Mouse (Mus musculus): ENCODE measurements at regions not wholly inside any gene's neighbourhood (a gene's known extent, or its start where the extent isn't known, plus 50 kb on each side); places are given as distances from the start of the nearest gene placed in this dataset.

GRCm38 (mm10) chr4:53262466-53262865 lies 102.8 kb upstream of the Abca1 start:
- H3K9me3 ChIP-seq (replicated peaks; ENCODE audit: control insufficient read depth, low read length), result no peaks in the 10 kb centered on the region
- no peaks in the 10 kb centered on the region for H3K36me3 ChIP-seq (ENCODE audit: control insufficient read depth, insufficient read depth, low read length)
- H3K27me3 ChIP-seq (ENCODE audit: control insufficient read depth, insufficient read depth, low read length), result no peaks in the 10 kb centered on the region
- no peak overlapping the region for H3K9ac ChIP-seq (ENCODE audit: low read depth, low read length)
- 80% methylated on average over 5 of the region's 5 CpGs for WGBS (ENCODE audit: insufficient replicate concordance)
- H3K27ac ChIP-seq (ENCODE audit: low read depth, low read length), result no peak overlapping the region
- no peak for ATAC-seq (replicated peaks; ENCODE audit: insufficient number of reproducible peaks, low FRiP score, low TSS enrichment)
- H3K4me3 ChIP-seq (ENCODE audit: low read depth, low read length), result no peak overlapping the region
- peaks cover 5% of the 10 kb centered on the region for H3K4me1 ChIP-seq (ENCODE audit: control insufficient read depth, insufficient read depth, low read length)
- H3K4me2 ChIP-seq, result no peak overlapping the region

- 58% methylated on average over 6 of the region's 6 CpGs for WGBS (ENCODE audit: insufficient replicate concordance)
- Histone ChIP-seq H3K9ac (ENCODE audit: low read depth, low read length) (no peak overlapping the region), H3K4me2 (no peak overlapping the region), H3K27ac (ENCODE audit: low read depth, low read length) (no peak overlapping the region), H3K4me1 (ENCODE audit: control insufficient read depth, insufficient read depth, low read length) (peaks cover 5% of the 10 kb centered on the region), H3K27me3 (ENCODE audit: control insufficient read depth, insufficient read depth, low read length) (no peaks in the 10 kb centered on the region), H3K36me3 (ENCODE audit: control insufficient read depth, insufficient read depth, low read length) (no peaks in the 10 kb centered on the region), H3K4me3 (ENCODE audit: low read depth, low read length) (no peak overlapping the region), H3K9me3 (replicated peaks; ENCODE audit: control insufficient read depth, low read length) (no peaks in the 10 kb centered on the region)
- ATAC-seq (replicated peaks; ENCODE audit: insufficient number of reproducible peaks, low FRiP score, low TSS enrichment), result no peak
Observed at GRCm38 (mm10) chr4:53261556-53262140, 102.0 kb upstream of the Abca1 start.

DNA sequence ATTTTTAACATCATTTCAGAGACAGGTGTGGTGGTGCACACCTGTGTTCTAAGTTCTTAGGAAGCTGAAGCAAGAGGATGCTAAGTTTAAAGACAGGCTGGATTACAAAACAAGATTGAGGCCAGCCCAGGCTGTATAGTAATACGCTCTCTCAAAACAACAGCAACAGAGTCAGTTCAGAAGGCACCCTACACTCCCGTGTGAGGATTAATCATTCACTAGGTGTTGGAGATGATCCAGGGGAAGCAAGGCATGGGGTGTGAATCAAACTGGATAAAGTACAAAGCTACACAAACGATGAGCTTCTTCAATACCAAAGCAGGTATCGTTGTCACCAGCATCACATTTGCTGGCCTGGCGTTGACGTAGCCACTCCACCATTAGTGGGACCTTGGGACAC lies 99.3 kb upstream of the Abca1 start:
- Histone ChIP-seq H3K27ac (ENCODE audit: low read depth, low read length) (no peak overlapping the region), H3K27me3 (ENCODE audit: control insufficient read depth, insufficient read depth, low read length) (no peaks in the 10 kb centered on the region), H3K4me3 (ENCODE audit: low read depth, low read length) (no peak overlapping the region), H3K36me3 (ENCODE audit: control insufficient read depth, insufficient read depth, low read length) (no peaks in the 10 kb centered on the region), H3K9me3 (replicated peaks; ENCODE audit: control insufficient read depth, low read length) (no peaks in the 10 kb centered on the region), H3K4me2 (no peak overlapping the region), H3K9ac (ENCODE audit: low read depth, low read length) (no peak overlapping the region), H3K4me1 (ENCODE audit: control insufficient read depth, insufficient read depth, low read length) (peaks cover 3% of the 10 kb centered on the region)
- WGBS (ENCODE audit: insufficient replicate concordance), result 86% methylated on average over 6 of the region's 6 CpGs
- no peak for ATAC-seq (replicated peaks; ENCODE audit: insufficient number of reproducible peaks, low FRiP score, low TSS enrichment)

DNA sequence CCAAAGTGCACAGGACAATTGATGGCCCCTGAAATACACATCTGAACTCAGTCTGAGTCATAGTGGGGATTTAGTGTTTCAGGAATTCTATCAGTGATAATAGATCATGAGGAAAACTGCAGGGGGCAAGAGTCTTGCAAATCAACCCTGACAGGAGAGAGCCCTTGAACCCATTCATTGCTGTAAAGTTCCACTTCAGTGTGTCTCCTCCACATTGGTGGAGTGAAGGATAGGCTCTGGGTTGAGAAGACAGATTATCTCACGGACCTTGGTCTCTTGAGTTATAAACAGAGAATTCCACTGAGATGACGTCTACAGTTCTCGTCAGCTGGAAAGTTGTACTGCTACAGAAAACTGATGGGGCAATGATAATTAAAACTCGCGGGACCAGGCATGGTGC lies 97.3 kb upstream of the Abca1 start:
- Histone ChIP-seq H3K4me2 (no peak overlapping the region), H3K27ac (ENCODE audit: low read depth, low read length) (no peak overlapping the region), H3K27me3 (ENCODE audit: control insufficient read depth, insufficient read depth, low read length) (no peaks in the 10 kb centered on the region), H3K9me3 (replicated peaks; ENCODE audit: control insufficient read depth, low read length) (no peaks in the 10 kb centered on the region), H3K4me1 (ENCODE audit: control insufficient read depth, insufficient read depth, low read length) (no peaks in the 10 kb centered on the region), H3K4me3 (ENCODE audit: low read depth, low read length) (no peak overlapping the region), H3K9ac (ENCODE audit: low read depth, low read length) (no peak overlapping the region), H3K36me3 (ENCODE audit: control insufficient read depth, insufficient read depth, low read length) (no peaks in the 10 kb centered on the region)
- ATAC-seq (replicated peaks; ENCODE audit: insufficient number of reproducible peaks, low FRiP score, low TSS enrichment), result no peak
- WGBS (ENCODE audit: insufficient replicate concordance), result 67% methylated on average over 5 of the region's 5 CpGs

DNA sequence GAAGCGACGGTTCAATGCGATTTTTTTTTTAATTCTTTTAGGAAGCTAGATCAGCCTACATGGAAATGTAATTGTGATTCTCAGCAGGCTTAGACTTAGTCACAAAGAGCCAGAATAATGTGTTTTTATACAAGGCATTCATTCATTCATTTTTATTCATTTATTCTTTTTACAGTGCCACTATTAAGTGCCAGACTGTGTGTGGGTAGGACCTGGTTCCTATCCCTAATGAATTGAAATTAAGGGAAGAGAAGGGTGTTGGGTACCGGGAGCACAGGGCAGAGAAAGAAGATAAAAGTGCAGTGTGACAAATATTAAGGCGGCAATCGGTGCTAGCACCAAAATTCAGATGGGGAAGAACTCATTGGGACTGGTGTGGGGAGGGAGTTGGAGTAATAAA lies 94.8 kb upstream of the Abca1 start:
- WGBS (ENCODE audit: insufficient replicate concordance), result 86% methylated on average over 6 of the region's 6 CpGs
- Histone ChIP-seq H3K9me3 (replicated peaks; ENCODE audit: control insufficient read depth, low read length) (no peaks in the 10 kb centered on the region), H3K27me3 (ENCODE audit: control insufficient read depth, insufficient read depth, low read length) (no peaks in the 10 kb centered on the region), H3K27ac (ENCODE audit: low read depth, low read length) (no peak overlapping the region), H3K9ac (ENCODE audit: low read depth, low read length) (no peak overlapping the region), H3K4me3 (ENCODE audit: low read depth, low read length) (no peak overlapping the region), H3K4me1 (ENCODE audit: control insufficient read depth, insufficient read depth, low read length) (no peaks in the 10 kb centered on the region), H3K36me3 (ENCODE audit: control insufficient read depth, insufficient read depth, low read length) (no peaks in the 10 kb centered on the region), H3K4me2 (no peak overlapping the region)
- ATAC-seq (replicated peaks; ENCODE audit: insufficient number of reproducible peaks, low FRiP score, low TSS enrichment), result no peak

DNA sequence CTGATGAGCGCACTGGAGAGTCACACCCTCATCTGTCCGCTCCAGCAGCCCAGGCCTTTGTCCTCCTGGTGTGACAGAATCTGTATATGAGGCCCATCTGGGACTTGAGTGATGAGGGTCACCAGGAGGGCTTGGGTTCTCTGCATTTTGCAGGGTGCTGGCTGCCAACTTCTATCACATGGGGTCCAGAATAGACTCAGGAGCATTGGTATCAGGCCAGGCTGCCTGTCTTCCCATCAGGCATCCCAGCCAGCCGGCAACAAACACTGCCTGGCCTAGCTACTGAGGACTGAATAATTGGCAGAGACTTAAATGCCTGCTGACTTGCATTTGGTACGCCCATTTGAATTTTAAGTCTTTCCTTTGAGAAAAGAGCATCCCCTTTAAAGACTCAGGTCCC lies 94.0 kb upstream of the Abca1 start:
- ATAC-seq (replicated peaks; ENCODE audit: insufficient number of reproducible peaks, low FRiP score, low TSS enrichment), result no peak
- 71% methylated on average over 4 of the region's 4 CpGs for WGBS (ENCODE audit: insufficient replicate concordance)

GRCm38 (mm10) chr4:53250325-53250724 lies 90.6 kb upstream of the Abca1 start:
- H3K36me3 ChIP-seq (ENCODE audit: control insufficient read depth, insufficient read depth, low read length), result no peaks in the 10 kb centered on the region
- no peak overlapping the region for H3K4me2 ChIP-seq
- H3K9me3 ChIP-seq (replicated peaks; ENCODE audit: control insufficient read depth, low read length), result no peaks in the 10 kb centered on the region
- no peak overlapping the region for H3K27ac ChIP-seq (ENCODE audit: low read depth, low read length)
- ATAC-seq (replicated peaks; ENCODE audit: insufficient number of reproducible peaks, low FRiP score, low TSS enrichment), result no peak
- H3K9ac ChIP-seq (ENCODE audit: low read depth, low read length), result no peak overlapping the region
- WGBS (ENCODE audit: insufficient replicate concordance), result 83% methylated on average over 3 of the region's 3 CpGs
- no peak overlapping the region for H3K4me3 ChIP-seq (ENCODE audit: low read depth, low read length)
- no peaks in the 10 kb centered on the region for H3K27me3 ChIP-seq (ENCODE audit: control insufficient read depth, insufficient read depth, low read length)
- no peaks in the 10 kb centered on the region for H3K4me1 ChIP-seq (ENCODE audit: control insufficient read depth, insufficient read depth, low read length)

More for the DNA sequence above, 94.0 kb upstream of the Abca1 start:
- no peaks in the 10 kb centered on the region for H3K27me3 ChIP-seq (ENCODE audit: control insufficient read depth, insufficient read depth, low read length)
- no peaks in the 10 kb centered on the region for H3K9me3 ChIP-seq (replicated peaks; ENCODE audit: control insufficient read depth, low read length)
- no peak overlapping the region for H3K4me3 ChIP-seq (ENCODE audit: low read depth, low read length)
- H3K4me2 ChIP-seq, result no peak overlapping the region
- no peak overlapping the region for H3K27ac ChIP-seq (ENCODE audit: low read depth, low read length)
- no peak overlapping the region for H3K9ac ChIP-seq (ENCODE audit: low read depth, low read length)
- no peaks in the 10 kb centered on the region for H3K4me1 ChIP-seq (ENCODE audit: control insufficient read depth, insufficient read depth, low read length)
- H3K36me3 ChIP-seq (ENCODE audit: control insufficient read depth, insufficient read depth, low read length), result no peaks in the 10 kb centered on the region

- Histone ChIP-seq H3K36me3 (ENCODE audit: control insufficient read depth, insufficient read depth, low read length) (no peaks in the 10 kb centered on the region), H3K9ac (ENCODE audit: low read depth, low read length) (no peak overlapping the region), H3K27me3 (ENCODE audit: control insufficient read depth, insufficient read depth, low read length) (no peaks in the 10 kb centered on the region), H3K27ac (ENCODE audit: low read depth, low read length) (no peak overlapping the region), H3K4me3 (ENCODE audit: low read depth, low read length) (no peak overlapping the region), H3K4me1 (ENCODE audit: control insufficient read depth, insufficient read depth, low read length) (no peaks in the 10 kb centered on the region), H3K9me3 (replicated peaks; ENCODE audit: control insufficient read depth, low read length) (no peaks in the 10 kb centered on the region), H3K4me2 (no peak overlapping the region)
- ATAC-seq (replicated peaks; ENCODE audit: insufficient number of reproducible peaks, low FRiP score, low TSS enrichment), result no peak
- WGBS (ENCODE audit: insufficient replicate concordance), result 83% methylated on average over 15 of the region's 15 CpGs
Observed at GRCm38 (mm10) chr4:53246083-53246747, 86.5 kb upstream of the Abca1 start.

DNA sequence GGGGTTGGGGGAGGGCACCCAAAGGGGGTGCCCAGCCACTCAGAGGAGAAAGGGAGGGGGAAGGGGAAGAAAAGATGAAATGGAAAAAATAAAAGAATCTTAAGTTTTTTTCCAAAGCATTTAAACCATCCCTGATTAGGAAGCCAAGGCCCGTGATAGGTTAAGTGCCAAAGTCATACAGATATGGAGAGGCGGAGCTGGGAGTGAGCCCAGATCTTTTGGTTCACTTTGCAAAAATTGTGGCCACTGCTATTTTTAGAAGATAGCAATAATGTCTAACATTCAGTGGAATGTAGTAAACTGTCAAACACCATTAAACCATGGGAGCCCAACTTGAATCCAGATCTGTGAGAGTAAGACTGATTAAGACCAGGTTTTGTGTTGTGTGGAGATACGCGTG lies 85.9 kb upstream of the Abca1 start:
- no peaks in the 10 kb centered on the region for H3K4me1 ChIP-seq (ENCODE audit: control insufficient read depth, insufficient read depth, low read length)
- WGBS (ENCODE audit: insufficient replicate concordance), result 80% methylated on average over 4 of the region's 4 CpGs
- H3K9ac ChIP-seq (ENCODE audit: low read depth, low read length), result no peak overlapping the region
- H3K27ac ChIP-seq (ENCODE audit: low read depth, low read length), result no peak overlapping the region
- H3K27me3 ChIP-seq (ENCODE audit: control insufficient read depth, insufficient read depth, low read length), result no peaks in the 10 kb centered on the region
- no peaks in the 10 kb centered on the region for H3K9me3 ChIP-seq (replicated peaks; ENCODE audit: control insufficient read depth, low read length)
- H3K4me2 ChIP-seq, result no peak overlapping the region
- ATAC-seq (replicated peaks; ENCODE audit: insufficient number of reproducible peaks, low FRiP score, low TSS enrichment), result no peak
- no peak overlapping the region for H3K4me3 ChIP-seq (ENCODE audit: low read depth, low read length)
- H3K36me3 ChIP-seq (ENCODE audit: control insufficient read depth, insufficient read depth, low read length), result no peaks in the 10 kb centered on the region

Data from heart, embryonic 11.5 days (tissue).